Mouse (Mus musculus) heart, postnatal 0 days (tissue): ENCODE data around the gene Htr6. TPM values are rescaled to one million over a fixed set of nuclear protein-coding genes. Genes with fewer than 3 reads are reported as not detected.
A peak's percentile ranks its signal among the peaks of the same experiment; 100 is the strongest.

ENCODE experiments used
- ATAC-seq: fragments of 200-750 bp; cut with Nextera tagmentation; 2 replicates; pipeline ENCODE4 v1.8.0; 2017; ENCODE audit warnings: low read depth, moderate number of reproducible peaks, moderate library complexity; ENCODE audit not compliant: insufficient read depth
- DNase-seq: peaks from one replicate; pipeline ENCODE4 v3.0.0-alpha.2; 2016; ENCODE audit warnings: low spot score
- H3K27ac ChIP-seq: fragments of 300-500 bp; sonication (generic); 2 replicates; pipeline ENCODE4 v1.5.1; 2014; ENCODE audit warnings: low read depth, mild to moderate bottlenecking
- H3K27me3 ChIP-seq: fragments of 300-500 bp; sonication (generic); 2 replicates; pipeline ENCODE4 v1.6.1; 2014; ENCODE audit warnings: low read length, mixed read lengths; ENCODE audit not compliant: control insufficient read depth, insufficient read depth
- H3K36me3 ChIP-seq: fragments of 300-500 bp; sonication (generic); replicated peaks from 2 replicates; pipeline ENCODE4 v1.6.1; 2014; ENCODE audit warnings: low read length, mixed read lengths; ENCODE audit not compliant: control insufficient read depth, insufficient read depth
- H3K4me1 ChIP-seq: fragments of 300-500 bp; sonication (generic); 2 replicates; pipeline ENCODE4 v1.6.1; 2014; ENCODE audit warnings: antibody characterized with exemption; ENCODE audit not compliant: control insufficient read depth, insufficient read depth
- H3K4me2 ChIP-seq: fragments of 300-500 bp; sonication (generic); 2 replicates; pipeline ENCODE4 v1.6.1; 2014; ENCODE audit warnings: low read depth, mild to moderate bottlenecking, low read length, moderate library complexity
- H3K4me3 ChIP-seq: fragments of 300-500 bp; sonication (generic); 2 replicates; pipeline ENCODE4 v1.5.1; 2014; ENCODE audit warnings: low read depth, low read length
- H3K9ac ChIP-seq: fragments of 300-500 bp; sonication (generic); replicated peaks from 2 replicates; pipeline ENCODE4 v1.6.1; 2014; ENCODE audit warnings: low read depth, low read length, mixed read lengths
- H3K9me3 ChIP-seq: fragments of 300-500 bp; sonication (generic); replicated peaks from 2 replicates; pipeline ENCODE4 v1.6.1; 2016; ENCODE audit warnings: low read length; ENCODE audit not compliant: control insufficient read depth
- CTCF ChIP-seq: IDR thresholded peaks from 2 replicates; pipeline ENCODE4 v1.5.1; 2016; ENCODE audit warnings: antibody characterized with exemption, control low read depth, low read depth
- EP300 ChIP-seq: IDR thresholded peaks from 2 replicates; pipeline ENCODE4 v1.6.1; 2016; ENCODE audit warnings: antibody characterized with exemption, low read depth
- WGBS: fragments of 180-500 bp; shearing (Covaris S2); extraction: QIAGEN DNeasy Blood & Tissue Kit; methylation state at CpG from one replicate; pipeline ENCODE4 v1.1.7; 2014; 5-methylcytosine and 5-hydroxymethylcytosine counted together
- polyA plus RNA-seq: library from polyadenylated mRNA; unstranded; fragments of >200 nt; fragmentation: Nextera tagmentation; extraction: Ambion mirVana; gene quantifications from 2 replicates; pipeline ENCODE4 v1.2.1, GENCODE M21; 2015
- total RNA-seq: library from RNA; depleted of rRNA; stranded (reverse); fragments of >200 nt; gene quantifications from 2 replicates; pipeline ENCODE4 v1.2.3, GENCODE M21; 2014; ENCODE audit warnings: low replicate concordance

Gene Htr6
- total and polyA plus RNA-seq, 2 experiments from 2014 or later, result not detected

DNA sequence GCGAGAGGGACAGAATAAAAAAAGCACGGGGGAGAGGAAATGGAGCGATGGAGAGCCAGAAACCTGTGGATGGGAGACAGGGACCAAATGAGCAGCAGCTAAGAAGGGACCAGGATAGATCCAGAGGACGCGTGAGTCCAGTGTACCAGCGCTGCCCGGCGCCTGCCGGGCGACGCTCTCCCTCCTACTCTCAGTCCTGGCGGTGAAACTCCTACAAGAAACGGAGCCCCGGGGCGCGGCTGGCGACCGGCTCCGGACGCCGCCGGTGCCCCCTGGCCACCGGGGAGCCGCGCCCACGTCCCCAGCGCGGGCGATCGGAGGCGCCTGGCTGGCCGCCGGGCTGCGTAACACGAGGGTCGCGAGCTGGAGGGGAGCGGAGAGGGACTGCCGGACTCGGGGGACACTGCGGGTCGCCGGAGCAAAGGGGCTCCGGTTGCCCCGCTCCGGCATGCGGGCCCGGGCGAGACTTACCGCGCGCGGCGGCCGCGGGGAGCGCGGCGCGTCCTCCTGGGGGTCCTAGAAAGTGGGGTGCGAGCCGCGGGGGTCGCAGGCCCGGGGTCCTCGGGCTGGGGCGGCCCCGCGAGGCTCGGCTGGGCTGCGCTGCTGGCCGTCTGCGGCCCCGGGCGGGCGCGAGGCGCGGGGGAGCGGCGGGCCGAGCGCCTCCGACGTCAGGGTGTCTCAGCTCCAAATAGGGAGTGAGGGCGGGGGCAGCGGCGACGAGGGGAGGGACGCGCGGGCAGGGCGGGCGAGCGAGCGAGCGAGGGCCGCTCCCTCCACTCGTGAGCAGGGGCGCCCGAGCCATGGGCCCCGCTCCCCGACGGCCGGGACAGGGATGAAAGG, 17.2 kb upstream of the Htr6 start, which contains the start of gene Nbl1:
Gene Nbl1, minus strand, starts transcription at position 638 of the 840 bp plus-strand sequence.
- Histone ChIP-seq H3K4me2 (peak within 1 kb of the TSS; percentile 98), H3K27ac (no peak within 1 kb of the TSS), H3K9me3 (no peaks in the 10 kb centered on the region), H3K4me3 (peak within 1 kb of the TSS; percentile 65), H3K36me3 (no peaks in the 10 kb centered on the region), H3K4me1 (peaks cover 20% of the 10 kb centered on the region), H3K9ac (peak within 1 kb of the TSS; percentile 68), H3K27me3 (peaks cover 16% of the 10 kb centered on the region; the same call in 1 of the 2 replicates)
- peak; percentile 58 for ATAC-seq
- DNase-seq, result peak; percentile 40
- 2% methylated on average over 87 of the region's 105 CpGs for WGBS
- TF ChIP-seq CTCF (no peak), EP300 (no peak)

DNA sequence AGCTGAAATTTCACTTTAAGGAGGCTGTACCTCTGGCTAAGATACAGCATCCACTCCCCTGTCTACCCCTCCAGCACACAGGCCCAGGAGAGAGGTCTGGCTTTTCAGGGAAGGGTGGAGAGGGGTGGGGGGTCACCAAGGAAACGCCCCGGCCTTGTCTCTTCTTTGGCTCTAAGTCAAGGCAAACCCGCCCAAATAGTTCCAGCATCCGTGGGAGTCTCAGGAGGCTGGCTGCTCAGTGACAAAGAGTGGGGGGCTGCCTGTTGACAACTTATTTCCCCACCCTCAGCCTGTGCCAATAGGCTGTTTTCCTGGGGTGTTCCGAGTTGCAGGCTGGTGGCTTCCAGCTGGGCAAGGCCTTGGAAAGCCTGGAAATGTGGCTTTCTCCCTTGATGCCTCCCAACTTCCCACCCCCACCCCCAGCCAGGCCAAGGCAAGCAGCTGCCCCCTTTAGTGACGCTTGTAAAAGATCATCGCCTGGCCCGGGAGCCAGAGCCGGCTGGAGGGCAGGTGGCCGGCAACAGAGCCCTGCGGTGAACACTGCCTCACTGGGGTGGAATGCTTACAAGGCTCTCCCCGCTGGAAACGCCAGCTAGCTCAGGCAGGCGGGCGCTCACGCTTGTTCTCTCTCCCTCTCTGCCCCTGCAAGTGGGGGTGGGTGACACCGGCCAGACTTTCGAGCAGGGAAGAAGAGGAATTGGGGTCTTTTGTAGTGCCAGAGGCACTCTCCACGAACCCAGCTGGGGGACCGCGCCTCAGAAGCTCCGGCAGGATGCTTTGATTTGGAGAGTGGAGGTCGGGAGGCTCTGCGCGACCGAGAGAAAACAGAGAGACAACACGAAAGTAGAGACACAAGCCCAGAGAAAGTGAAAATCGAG, 16.3 kb upstream of the Htr6 start:
- Histone ChIP-seq H3K4me3 (peak overlapping the region; percentile 65), H3K4me2 (peak overlapping the region; percentile 98), H3K9me3 (no peaks in the 10 kb centered on the region), H3K36me3 (no peaks in the 10 kb centered on the region), H3K27me3 (peaks cover 16% of the 10 kb centered on the region; the same call in 1 of the 2 replicates), H3K4me1 (peaks cover 20% of the 10 kb centered on the region), H3K9ac (peak overlapping the region; percentile 68), H3K27ac (no peak overlapping the region)
- ATAC-seq (no peak), DNase-seq (no peak)
- TF ChIP-seq CTCF (no peak), EP300 (no peak)
- WGBS, result 9% methylated on average over 28 of the region's 28 CpGs

DNA sequence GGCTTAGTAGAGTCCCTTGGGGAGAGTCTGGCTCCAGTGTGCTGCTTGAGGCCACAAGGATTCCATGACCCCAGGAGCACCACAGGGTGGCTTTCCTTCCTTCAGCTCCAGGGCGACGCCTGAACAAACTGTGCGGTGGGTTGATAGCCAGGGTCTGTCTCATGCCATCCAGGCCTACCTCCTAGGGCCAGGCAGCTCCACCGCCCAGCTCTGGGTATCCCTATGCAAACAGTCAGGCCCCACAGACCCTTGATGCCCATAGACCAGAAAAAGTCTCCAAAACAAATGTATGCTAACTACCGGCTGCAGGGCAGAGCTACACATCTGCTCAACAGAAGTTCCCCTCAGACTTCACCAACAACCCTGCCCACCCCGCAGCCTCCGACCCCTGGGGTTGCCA, 15.7 kb upstream of the Htr6 start:
- H3K9ac ChIP-seq, result no peak overlapping the region
- H3K4me3 ChIP-seq, result peak overlapping the region; percentile 65; the same call in 1 of the 2 replicates
- peak overlapping the region; percentile 98; the same call in 1 of the 2 replicates for H3K4me2 ChIP-seq
- H3K9me3 ChIP-seq, result no peaks in the 10 kb centered on the region
- DNase-seq (no peak), ATAC-seq (no peak)
- TF ChIP-seq CTCF, result no peak
- TF ChIP-seq EP300, result no peak
- H3K27ac ChIP-seq, result no peak overlapping the region
- peaks cover 14% of the 10 kb centered on the region; the same call in 1 of the 2 replicates for H3K4me1 ChIP-seq
- no peaks in the 10 kb centered on the region for H3K36me3 ChIP-seq
- WGBS, result 69% methylated on average over 7 of the region's 7 CpGs
- H3K27me3 ChIP-seq, result peaks cover 16% of the 10 kb centered on the region; the same call in 1 of the 2 replicates

DNA sequence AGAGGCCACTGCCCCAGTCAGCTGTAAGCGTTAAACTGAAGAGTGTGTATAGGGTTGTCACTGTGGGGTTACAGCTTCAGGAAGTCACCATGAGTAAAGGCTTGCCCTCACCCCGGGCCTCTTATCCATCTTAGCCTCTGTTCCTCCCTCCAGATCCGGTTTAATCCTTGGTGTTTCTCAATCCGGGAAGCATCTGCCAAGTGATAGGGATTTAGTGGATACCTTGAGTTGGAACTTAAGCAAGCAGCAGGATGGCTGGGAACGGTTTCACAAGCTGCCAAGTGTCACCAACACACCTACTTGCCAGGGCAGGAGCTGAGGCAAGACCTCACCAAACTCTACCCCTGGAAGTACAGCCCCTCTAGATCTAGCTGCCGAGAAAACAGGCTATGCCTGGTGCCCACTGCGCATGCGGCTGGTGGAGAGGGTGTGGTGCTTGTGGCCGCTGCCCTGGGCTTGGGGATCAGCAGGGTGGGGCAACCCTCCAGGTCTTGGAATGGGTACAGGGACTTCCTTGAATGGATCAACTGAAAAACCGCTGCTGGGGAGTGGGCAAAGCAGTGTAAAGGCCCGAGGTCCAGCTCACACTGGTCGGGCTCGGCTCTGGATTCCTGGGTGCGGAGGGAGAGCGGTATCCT, 15.1 kb upstream of the Htr6 start:
- ATAC-seq (no peak), DNase-seq (no peak)
- H3K4me2 ChIP-seq, result no peak overlapping the region
- 69% methylated on average over 15 of the region's 15 CpGs for WGBS
- H3K9me3 ChIP-seq, result no peaks in the 10 kb centered on the region
- H3K4me3 ChIP-seq, result no peak overlapping the region
- H3K9ac ChIP-seq, result no peak overlapping the region
- peaks cover 16% of the 10 kb centered on the region; the same call in 1 of the 2 replicates for H3K27me3 ChIP-seq
- TF ChIP-seq CTCF, result no peak
- TF ChIP-seq EP300, result no peak
- 0 out of 2 replicates have a peak, but pooled peaks cover 8% of the 10 kb centered on the region for H3K4me1 ChIP-seq
- H3K36me3 ChIP-seq, result no peaks in the 10 kb centered on the region
- H3K27ac ChIP-seq, result no peak overlapping the region
